Mouse (Mus musculus) lung, embryonic 16.5 days (tissue): ENCODE results near the gene Clybl. TPM values are rescaled to one million over a fixed set of nuclear protein-coding genes. Genes with fewer than 3 reads are reported as not detected.

ENCODE experiments used
- ATAC-seq: fragments of 200-750 bp; cut with Nextera tagmentation; 2 replicates; pipeline ENCODE4 v1.8.0; 2017; ENCODE audit warnings: low read depth, mild to moderate bottlenecking, moderate library complexity
- H3K27ac ChIP-seq: fragments of 300-500 bp; sonication (generic); 2 replicates; pipeline ENCODE4 v1.5.1; 2014; ENCODE audit warnings: mild to moderate bottlenecking, control low read depth, low read length
- H3K27me3 ChIP-seq: fragments of 300-500 bp; sonication (generic); 2 replicates; pipeline ENCODE4 v1.6.1; 2014; ENCODE audit warnings: low read depth, low read length, mixed read lengths; ENCODE audit not compliant: control insufficient read depth, insufficient read depth
- H3K36me3 ChIP-seq: fragments of 300-500 bp; sonication (generic); 2 replicates; pipeline ENCODE4 v1.6.1; 2014; ENCODE audit warnings: low read length; ENCODE audit not compliant: control insufficient read depth, insufficient read depth
- H3K4me1 ChIP-seq: fragments of 300-500 bp; sonication (generic); replicated peaks from 2 replicates; pipeline ENCODE4 v1.6.1; 2014; ENCODE audit warnings: low read length, mixed read lengths; ENCODE audit not compliant: control insufficient read depth, insufficient read depth
- H3K4me2 ChIP-seq: fragments of 300-500 bp; sonication (generic); 2 replicates; pipeline ENCODE4 v1.6.1; 2014; ENCODE audit warnings: low read depth, low read length, control low read depth
- H3K4me3 ChIP-seq: fragments of 300-500 bp; sonication (generic); 2 replicates; pipeline ENCODE4 v1.5.1; 2014; ENCODE audit warnings: mild to moderate bottlenecking, low read length, control low read depth
- H3K9ac ChIP-seq: fragments of 300-500 bp; sonication (generic); 2 replicates; pipeline ENCODE4 v1.6.1; 2014; ENCODE audit warnings: low read length, control low read depth
- H3K9me3 ChIP-seq: fragments of 300-500 bp; sonication (generic); 2 replicates; pipeline ENCODE4 v1.6.1; 2016; ENCODE audit warnings: low read length; ENCODE audit not compliant: control insufficient read depth
- WGBS: fragments of 180-500 bp; shearing (Covaris S2); extraction: QIAGEN DNeasy Blood & Tissue Kit; methylation state at CpG from one replicate; pipeline ENCODE4 v1.1.7; 2014; 5-methylcytosine and 5-hydroxymethylcytosine counted together
- polyA plus RNA-seq: library from polyadenylated mRNA; unstranded; fragments of >200 nt; fragmentation: Nextera tagmentation; extraction: Ambion mirVana; gene quantifications from 2 replicates; pipeline ENCODE4 v1.2.1, GENCODE M21; 2015

Gene Clybl
- polyA plus RNA-seq, 1 experiment from 2014 or later = 22.3 TPM

DNA sequence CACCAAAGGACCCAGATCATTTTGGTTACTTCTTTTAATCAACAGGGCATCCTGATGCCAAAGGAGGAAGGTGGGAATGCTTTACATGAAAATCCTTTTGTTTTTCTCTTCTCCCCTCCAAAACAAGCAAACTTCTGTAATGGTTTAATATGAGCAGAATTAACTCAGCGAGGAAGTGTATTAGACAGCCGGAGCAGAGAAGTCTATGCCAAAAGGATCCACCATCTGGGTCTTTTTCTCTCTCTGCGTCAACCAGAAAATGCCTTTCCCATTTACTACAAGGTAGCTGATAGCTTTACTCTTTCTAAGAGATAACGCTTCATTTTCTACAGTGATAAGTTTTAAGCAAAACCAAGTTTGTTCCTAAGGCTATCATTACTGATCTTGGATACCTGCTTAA, 168.3 kb downstream of the Clybl start:
- no peaks in the 10 kb centered on the region for H3K36me3 ChIP-seq
- H3K27ac ChIP-seq = no peak overlapping the region
- H3K9me3 ChIP-seq = no peaks in the 10 kb centered on the region
- H3K9ac ChIP-seq = no peak overlapping the region
- no peaks in the 10 kb centered on the region for H3K4me1 ChIP-seq
- no peak overlapping the region for H3K4me2 ChIP-seq
- no peak for ATAC-seq
- H3K4me3 ChIP-seq = no peak overlapping the region
- no peaks in the 10 kb centered on the region for H3K27me3 ChIP-seq
- 88% methylated on average over 4 of the region's 4 CpGs for WGBS

GRCm38 (mm10) chr14:122350766-122351165, 169.3 kb downstream of the Clybl start:
- no peak overlapping the region for H3K9ac ChIP-seq
- H3K4me2 ChIP-seq = no peak overlapping the region
- no peaks in the 10 kb centered on the region for H3K4me1 ChIP-seq
- H3K9me3 ChIP-seq = no peaks in the 10 kb centered on the region
- no peaks in the 10 kb centered on the region for H3K27me3 ChIP-seq
- H3K36me3 ChIP-seq = no peaks in the 10 kb centered on the region
- no peak for ATAC-seq
- 79% methylated on average over 8 of the region's 8 CpGs for WGBS
- H3K27ac ChIP-seq = no peak overlapping the region
- no peak overlapping the region for H3K4me3 ChIP-seq

DNA sequence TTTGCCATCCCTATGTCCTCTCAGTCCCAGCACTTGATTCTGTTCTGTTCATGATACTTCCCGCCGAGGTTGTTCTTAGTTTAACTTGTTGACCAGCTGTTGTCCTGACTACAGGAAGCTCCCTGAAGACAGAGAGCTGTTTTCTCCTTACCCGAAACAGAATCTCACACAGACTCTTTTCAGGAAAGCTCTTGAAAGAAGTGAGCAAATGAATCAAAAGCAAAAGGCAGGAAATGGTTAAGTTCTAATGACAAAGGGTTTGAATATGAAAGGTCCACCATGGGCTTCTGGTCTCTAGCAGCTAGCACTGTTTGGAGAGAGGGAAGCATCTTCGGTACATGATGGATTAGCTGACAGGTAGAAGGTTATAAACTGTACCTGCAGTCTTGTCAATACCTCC, 175.8 kb downstream of the Clybl start:
- no peaks in the 10 kb centered on the region for H3K4me1 ChIP-seq
- H3K9ac ChIP-seq = no peak overlapping the region
- H3K36me3 ChIP-seq = no peaks in the 10 kb centered on the region
- ATAC-seq = no peak
- WGBS = 70% methylated on average over 4 of the region's 4 CpGs
- H3K4me3 ChIP-seq = no peak overlapping the region
- H3K27me3 ChIP-seq = no peaks in the 10 kb centered on the region
- no peaks in the 10 kb centered on the region for H3K9me3 ChIP-seq
- no peak overlapping the region for H3K27ac ChIP-seq
- no peak overlapping the region for H3K4me2 ChIP-seq

DNA sequence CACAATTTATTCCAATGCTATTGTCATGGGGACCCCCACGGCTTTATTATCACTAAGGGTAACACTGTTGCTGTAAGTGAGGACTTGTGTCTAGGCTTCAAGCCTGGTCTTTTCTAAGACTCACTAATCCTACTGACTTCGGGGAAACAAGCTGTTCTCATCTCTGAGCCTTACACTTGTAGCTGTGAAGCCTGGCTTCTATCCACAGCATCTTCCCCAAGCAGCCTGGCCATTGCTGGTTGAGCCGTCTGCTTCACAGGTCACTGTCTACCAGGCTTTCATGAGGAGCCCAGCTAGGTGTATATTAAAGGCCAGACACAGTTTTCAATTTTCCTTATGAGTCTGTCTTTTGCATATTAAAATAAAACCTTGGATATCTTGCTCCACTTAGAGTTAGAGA, 177.1 kb downstream of the Clybl start:
- ATAC-seq = no peak
- 77% methylated on average over 3 of the region's 3 CpGs for WGBS
- H3K27ac ChIP-seq = no peak overlapping the region
- no peak overlapping the region for H3K4me3 ChIP-seq
- H3K27me3 ChIP-seq = no peaks in the 10 kb centered on the region
- no peak overlapping the region for H3K9ac ChIP-seq
- no peaks in the 10 kb centered on the region for H3K36me3 ChIP-seq
- no peak overlapping the region for H3K4me2 ChIP-seq
- no peaks in the 10 kb centered on the region for H3K4me1 ChIP-seq
- H3K9me3 ChIP-seq = no peaks in the 10 kb centered on the region

- Histone ChIP-seq H3K36me3 (no peaks in the 10 kb centered on the region), H3K9me3 (no peaks in the 10 kb centered on the region), H3K4me2 (no peak overlapping the region), H3K4me3 (no peak overlapping the region), H3K4me1 (no peaks in the 10 kb centered on the region), H3K9ac (no peak overlapping the region), H3K27me3 (no peaks in the 10 kb centered on the region), H3K27ac (no peak overlapping the region)
- 81% methylated on average over 23 of the region's 23 CpGs for WGBS
- ATAC-seq = no peak
Measured at GRCm38 (mm10) chr14:122359136-122359905, 177.8 kb downstream of the Clybl start.

DNA sequence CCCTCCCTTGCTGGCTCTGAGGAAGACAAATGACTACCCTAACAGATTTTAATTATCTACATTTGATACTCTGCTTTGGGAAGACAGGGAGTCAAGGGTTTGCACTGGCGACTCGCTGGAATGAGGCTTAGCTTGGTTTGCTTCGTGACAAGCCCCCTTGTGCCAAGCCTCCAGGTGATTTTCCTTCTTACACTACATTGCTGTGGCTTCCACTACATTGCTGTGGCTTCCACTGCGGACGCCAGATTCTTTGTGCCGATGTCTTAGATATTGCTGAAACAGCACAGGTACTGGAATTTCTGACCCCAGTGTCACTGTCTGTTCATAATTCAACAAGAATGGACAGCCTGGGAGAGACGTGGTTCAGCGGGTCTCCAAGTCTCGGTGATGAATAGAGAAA, 180.3 kb downstream of the Clybl start:
- Histone ChIP-seq H3K27me3 (no peaks in the 10 kb centered on the region), H3K4me3 (no peak overlapping the region), H3K36me3 (no peaks in the 10 kb centered on the region), H3K27ac (no peak overlapping the region), H3K9me3 (no peaks in the 10 kb centered on the region), H3K9ac (no peak overlapping the region), H3K4me1 (no peaks in the 10 kb centered on the region), H3K4me2 (no peak overlapping the region)
- ATAC-seq = no peak
- WGBS = 75% methylated on average over 9 of the region's 9 CpGs

DNA sequence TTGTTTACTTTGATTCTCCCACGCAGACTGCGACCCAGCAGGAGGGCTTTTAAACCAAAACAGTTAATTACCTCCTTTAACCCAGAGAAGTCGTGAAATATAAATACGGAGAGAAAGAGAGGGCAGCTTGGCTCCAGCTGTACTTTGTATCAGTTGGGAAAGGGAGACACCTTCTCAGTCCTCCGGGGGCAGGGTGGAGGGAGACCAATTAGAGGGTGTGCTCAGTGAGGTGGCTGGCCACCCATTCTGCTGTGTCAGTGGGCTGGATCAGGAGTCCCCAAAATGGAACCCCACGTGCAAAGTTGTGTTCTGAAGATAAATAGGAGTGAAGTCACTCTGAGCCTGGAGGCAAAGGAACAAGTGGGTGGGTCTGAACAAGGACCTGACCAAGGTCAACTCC, 181.7 kb downstream of the Clybl start:
- H3K4me1 ChIP-seq = no peaks in the 10 kb centered on the region
- no peaks in the 10 kb centered on the region for H3K9me3 ChIP-seq
- H3K9ac ChIP-seq = no peak overlapping the region
- H3K4me2 ChIP-seq = no peak overlapping the region
- no peak overlapping the region for H3K27ac ChIP-seq
- H3K27me3 ChIP-seq = no peaks in the 10 kb centered on the region
- 22% methylated on average over 6 of the region's 6 CpGs for WGBS
- H3K4me3 ChIP-seq = no peak overlapping the region
- no peaks in the 10 kb centered on the region for H3K36me3 ChIP-seq
- ATAC-seq = no peak

- H3K4me3 ChIP-seq = no peak overlapping the region
- WGBS = 91% methylated on average over 3 of the region's 3 CpGs
Measured at GRCm38 (mm10) chr14:122364026-122364425, 182.5 kb downstream of the Clybl start.

DNA sequence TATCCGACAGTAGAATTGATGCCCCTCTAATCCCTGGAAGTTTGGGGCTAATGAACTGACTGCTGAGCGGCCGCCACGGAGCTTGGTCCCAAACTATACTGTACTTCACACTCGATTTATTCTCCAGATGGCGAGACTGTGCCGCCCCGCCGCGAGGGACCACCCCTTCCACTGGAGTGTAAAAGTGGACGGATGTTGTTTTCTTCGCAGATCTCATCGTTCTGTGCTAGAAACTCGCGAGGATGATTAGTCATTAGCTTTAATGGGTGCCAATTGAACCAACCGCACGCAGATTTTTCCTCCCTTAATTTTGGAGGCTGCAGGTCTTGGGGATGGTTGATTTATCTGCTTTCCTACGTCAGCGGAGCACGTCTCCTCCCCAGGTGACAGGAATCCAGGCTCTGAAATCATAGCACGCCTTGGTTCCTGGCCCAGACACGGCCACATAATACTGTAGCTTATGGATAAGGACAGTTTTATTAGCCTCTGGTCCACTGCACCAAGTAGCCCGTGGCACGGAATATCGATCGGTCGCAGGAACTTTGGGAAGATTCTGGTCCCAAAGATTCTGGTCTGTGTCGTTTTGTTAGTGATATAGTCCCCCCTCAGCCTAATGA, 185.9 kb downstream of the Clybl start:
- Histone ChIP-seq H3K4me2 (no peak overlapping the region), H3K27ac (no peak overlapping the region), H3K27me3 (no peaks in the 10 kb centered on the region), H3K9me3 (no peaks in the 10 kb centered on the region), H3K36me3 (no peaks in the 10 kb centered on the region), H3K4me1 (no peaks in the 10 kb centered on the region), H3K4me3 (no peak overlapping the region), H3K9ac (no peak overlapping the region)
- 82% methylated on average over 28 of the region's 28 CpGs for WGBS
- ATAC-seq = no peak

More at GRCm38 (mm10) chr14:122364026-122364425, 182.5 kb downstream of the Clybl start:
- no peak for ATAC-seq
- no peaks in the 10 kb centered on the region for H3K9me3 ChIP-seq
- H3K27ac ChIP-seq = no peak overlapping the region
- H3K4me1 ChIP-seq = no peaks in the 10 kb centered on the region
- no peaks in the 10 kb centered on the region for H3K27me3 ChIP-seq
- no peak overlapping the region for H3K9ac ChIP-seq
- H3K4me2 ChIP-seq = no peak overlapping the region
- no peaks in the 10 kb centered on the region for H3K36me3 ChIP-seq
